Mouse (Mus musculus): ENCODE results near the gene Ankrd31. TPM values are rescaled to one million over a fixed set of nuclear protein-coding genes. Genes with fewer than 3 reads are reported as not detected.
A peak's percentile ranks its signal among the peaks of the same experiment; 100 is the strongest.

The Ankrd31 gene
- polyA plus RNA-seq, 1 experiment from 2014 or later: not detected

GRCm38 (mm10) chr13:96855191-96855590 lies 107.1 kb downstream of the Ankrd31 start:
- H3K27ac ChIP-seq (ENCODE audit: low read depth): no peak overlapping the region
- WGBS: 20% methylated on average over 3 of the region's 3 CpGs
- no peak overlapping the region for H3K9ac ChIP-seq
- H3K9me3 ChIP-seq (ENCODE audit: low read depth, low read length): no peaks in the 10 kb centered on the region
- peak; percentile 81 for TF ChIP-seq CTCF (IDR thresholded peaks at IDR 0.05; ENCODE audit: low read depth)
- no peaks in the 10 kb centered on the region for H3K4me1 ChIP-seq (ENCODE audit: insufficient read depth)
- DNase-seq (peak; percentile 91), ATAC-seq (ENCODE audit: insufficient read depth) (no peak)
- H3K4me2 ChIP-seq: no peak overlapping the region
- no peak overlapping the region for H3K4me3 ChIP-seq (ENCODE audit: low read depth, low read length)
- no peaks in the 10 kb centered on the region for H3K27me3 ChIP-seq (ENCODE audit: insufficient read depth, low read length)
- no peaks in the 10 kb centered on the region for H3K36me3 ChIP-seq (ENCODE audit: insufficient read depth)

DNA sequence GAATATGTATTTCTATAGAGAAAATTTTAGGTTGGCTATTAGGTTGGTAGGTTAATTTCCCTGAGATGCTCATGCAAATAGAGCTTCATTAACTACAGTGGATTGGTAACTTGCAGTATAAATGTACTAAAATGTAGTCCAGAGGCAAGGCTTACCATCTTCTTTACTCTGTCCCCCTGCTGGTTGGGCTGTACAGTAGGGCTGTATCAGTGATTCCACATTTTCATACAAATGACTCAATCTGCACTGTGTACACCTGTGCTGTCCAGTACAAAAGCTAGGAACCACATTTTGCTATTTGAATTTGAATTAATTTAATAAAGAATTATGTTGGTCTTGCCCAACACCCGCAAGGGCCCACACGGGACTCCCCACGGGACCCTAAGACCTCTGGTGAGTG lies 111.1 kb downstream of the Ankrd31 start:
- no peaks in the 10 kb centered on the region for H3K4me1 ChIP-seq (ENCODE audit: insufficient read depth)
- DNase-seq (no peak), ATAC-seq (ENCODE audit: insufficient read depth) (no peak)
- no peak for TF ChIP-seq CTCF (IDR thresholded peaks at IDR 0.05; ENCODE audit: low read depth)
- no peaks in the 10 kb centered on the region for H3K9me3 ChIP-seq (ENCODE audit: low read depth, low read length)
- H3K9ac ChIP-seq: no peak overlapping the region
- 99% methylated on average over 3 of the region's 3 CpGs for WGBS
- H3K4me3 ChIP-seq (ENCODE audit: low read depth, low read length): no peak overlapping the region
- no peaks in the 10 kb centered on the region for H3K27me3 ChIP-seq (ENCODE audit: insufficient read depth, low read length)
- no peaks in the 10 kb centered on the region for H3K36me3 ChIP-seq (ENCODE audit: insufficient read depth)
- H3K27ac ChIP-seq (ENCODE audit: low read depth): no peak overlapping the region
- no peak overlapping the region for H3K4me2 ChIP-seq

DNA sequence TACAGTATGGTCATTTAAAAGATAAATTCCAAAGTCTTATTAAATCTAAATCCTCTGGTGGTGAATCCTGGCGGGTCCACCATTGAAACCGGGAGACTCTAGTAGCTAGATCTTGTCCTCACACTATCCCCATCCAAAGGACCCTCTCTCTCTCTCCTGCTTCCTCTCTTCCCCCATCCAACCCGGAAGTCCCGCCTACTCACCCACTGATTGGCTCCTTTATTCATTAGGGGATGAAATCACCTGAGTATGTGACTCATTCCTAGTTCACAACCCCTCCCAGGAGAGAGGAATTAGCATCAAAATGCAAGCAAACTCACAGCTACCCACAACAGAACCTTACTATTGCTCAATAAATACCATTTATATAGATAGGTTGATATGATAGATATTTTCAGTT lies 122.7 kb downstream of the Ankrd31 start:
- no peak overlapping the region for H3K4me3 ChIP-seq (ENCODE audit: low read depth, low read length)
- no peaks in the 10 kb centered on the region for H3K9me3 ChIP-seq (ENCODE audit: low read depth, low read length)
- no peak overlapping the region for H3K27ac ChIP-seq (ENCODE audit: low read depth)
- TF ChIP-seq CTCF (IDR thresholded peaks at IDR 0.05; ENCODE audit: low read depth): no peak
- H3K36me3 ChIP-seq (ENCODE audit: insufficient read depth): no peaks in the 10 kb centered on the region
- 69% methylated on average over 4 of the region's 4 CpGs for WGBS
- H3K4me1 ChIP-seq (ENCODE audit: insufficient read depth): no peaks in the 10 kb centered on the region
- H3K4me2 ChIP-seq: no peak overlapping the region
- DNase-seq: no peak
- ATAC-seq (ENCODE audit: insufficient read depth): no peak
- no peaks in the 10 kb centered on the region for H3K27me3 ChIP-seq (ENCODE audit: insufficient read depth, low read length)
- H3K9ac ChIP-seq: no peak overlapping the region

DNA sequence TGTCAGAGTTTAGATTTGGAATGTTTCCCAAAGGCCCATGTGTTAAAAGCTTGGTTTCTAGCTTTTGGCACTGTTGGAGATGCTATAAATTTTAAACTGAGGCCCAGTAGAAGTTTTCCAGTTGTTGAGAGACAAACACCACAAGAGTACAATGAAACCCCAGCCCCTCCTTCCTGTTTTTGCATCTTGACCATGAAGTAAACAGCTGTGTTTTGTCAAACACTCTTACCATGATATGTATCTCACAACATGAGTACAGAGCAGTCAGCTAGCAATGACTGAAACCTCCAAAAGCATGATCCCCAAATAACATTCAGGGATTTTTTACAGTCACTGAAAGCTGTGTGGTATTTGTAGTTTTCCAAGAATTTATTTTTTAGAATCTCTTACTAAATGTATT lies 126.0 kb downstream of the Ankrd31 start:
- ATAC-seq (ENCODE audit: insufficient read depth) (peak; percentile 47; the same call in 1 of the 2 replicates), DNase-seq (peak; percentile 60)
- H3K9me3 ChIP-seq (ENCODE audit: low read depth, low read length): no peaks in the 10 kb centered on the region
- H3K36me3 ChIP-seq (ENCODE audit: insufficient read depth): no peaks in the 10 kb centered on the region
- H3K4me1 ChIP-seq (ENCODE audit: insufficient read depth): no peaks in the 10 kb centered on the region
- no peak overlapping the region for H3K27ac ChIP-seq (ENCODE audit: low read depth)
- no peaks in the 10 kb centered on the region for H3K27me3 ChIP-seq (ENCODE audit: insufficient read depth, low read length)
- H3K9ac ChIP-seq: no peak overlapping the region
- H3K4me2 ChIP-seq: no peak overlapping the region
- no peak for TF ChIP-seq CTCF (IDR thresholded peaks at IDR 0.05; ENCODE audit: low read depth)
- H3K4me3 ChIP-seq (ENCODE audit: low read depth, low read length): no peak overlapping the region

- DNase-seq (no peak), ATAC-seq (ENCODE audit: insufficient read depth) (no peak)
- no peak overlapping the region for H3K4me2 ChIP-seq
- no peak overlapping the region for H3K27ac ChIP-seq (ENCODE audit: low read depth)
- no peak overlapping the region for H3K9ac ChIP-seq
- H3K36me3 ChIP-seq (ENCODE audit: insufficient read depth): no peaks in the 10 kb centered on the region
- H3K4me1 ChIP-seq (ENCODE audit: insufficient read depth): no peaks in the 10 kb centered on the region
- no peaks in the 10 kb centered on the region for H3K9me3 ChIP-seq (ENCODE audit: low read depth, low read length)
- WGBS: 62% methylated on average over 12 of the region's 12 CpGs
- no peaks in the 10 kb centered on the region for H3K27me3 ChIP-seq (ENCODE audit: insufficient read depth, low read length)
- no peak overlapping the region for H3K4me3 ChIP-seq (ENCODE audit: low read depth, low read length)
- TF ChIP-seq CTCF (IDR thresholded peaks at IDR 0.05; ENCODE audit: low read depth): no peak
These were observed 130.4 kb downstream of the Ankrd31 start for GRCm38 (mm10) chr13:96878220-96879057.

DNA sequence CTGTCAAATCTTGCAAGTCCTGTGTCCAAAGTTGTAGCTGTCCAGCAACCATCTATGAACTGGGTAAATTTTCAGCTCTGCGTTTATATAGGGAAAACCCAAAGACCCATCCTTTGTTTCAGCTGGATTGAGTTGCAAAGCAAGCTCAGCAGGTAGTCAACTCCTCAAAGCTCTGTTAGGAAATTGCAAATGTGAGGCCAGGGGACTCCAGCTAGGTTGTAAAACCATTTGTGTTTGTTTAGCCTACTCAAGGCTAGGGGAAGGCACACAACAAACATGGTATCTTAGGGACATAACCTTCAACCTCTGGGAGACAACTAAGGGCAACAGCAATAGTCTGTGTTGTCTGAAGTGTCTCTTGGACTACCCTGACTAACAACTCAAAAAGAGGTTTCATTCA lies 136.5 kb downstream of the Ankrd31 start:
- no peak overlapping the region for H3K9ac ChIP-seq
- no peak for TF ChIP-seq CTCF (IDR thresholded peaks at IDR 0.05; ENCODE audit: low read depth)
- ATAC-seq (ENCODE audit: insufficient read depth): no peak
- no peak overlapping the region for H3K4me3 ChIP-seq (ENCODE audit: low read depth, low read length)
- H3K4me1 ChIP-seq (ENCODE audit: insufficient read depth): no peaks in the 10 kb centered on the region
- H3K9me3 ChIP-seq (ENCODE audit: low read depth, low read length): no peaks in the 10 kb centered on the region
- H3K36me3 ChIP-seq (ENCODE audit: insufficient read depth): no peaks in the 10 kb centered on the region
- no peak overlapping the region for H3K4me2 ChIP-seq
- no peak for DNase-seq
- H3K27ac ChIP-seq (ENCODE audit: low read depth): no peak overlapping the region
- WGBS: 61% methylated on average over 1 of the region's 1 CpGs
- no peaks in the 10 kb centered on the region for H3K27me3 ChIP-seq (ENCODE audit: insufficient read depth, low read length)

DNA sequence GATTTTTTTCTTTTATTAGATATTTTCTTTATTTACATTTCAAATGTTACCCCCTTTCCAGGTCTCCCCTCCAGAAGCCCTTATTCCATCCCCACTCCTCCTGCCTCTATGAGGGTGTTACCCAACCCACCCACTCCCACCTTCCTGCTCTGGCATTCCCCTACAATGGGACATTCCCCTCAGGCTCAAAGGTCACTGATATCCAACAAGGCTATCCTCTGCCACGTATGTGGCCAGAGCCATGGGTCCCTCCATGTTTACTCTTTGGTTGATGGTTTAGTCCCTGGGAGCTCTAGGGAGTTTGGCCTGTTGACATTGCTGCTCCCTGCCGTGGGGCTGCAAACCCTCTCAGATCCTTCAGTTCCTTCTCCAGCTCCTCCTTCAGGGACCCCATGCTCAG lies 141.9 kb downstream of the Ankrd31 start:
- H3K27me3 ChIP-seq (ENCODE audit: insufficient read depth, low read length): no peaks in the 10 kb centered on the region
- WGBS: 19% methylated on average over 2 of the region's 2 CpGs
- no peak overlapping the region for H3K9ac ChIP-seq
- H3K36me3 ChIP-seq (ENCODE audit: insufficient read depth): no peaks in the 10 kb centered on the region
- H3K4me1 ChIP-seq (ENCODE audit: insufficient read depth): no peaks in the 10 kb centered on the region
- no peak overlapping the region for H3K27ac ChIP-seq (ENCODE audit: low read depth)
- TF ChIP-seq CTCF (IDR thresholded peaks at IDR 0.05; ENCODE audit: low read depth): no peak
- DNase-seq: no peak
- H3K4me3 ChIP-seq (ENCODE audit: low read depth, low read length): no peak overlapping the region
- no peaks in the 10 kb centered on the region for H3K9me3 ChIP-seq (ENCODE audit: low read depth, low read length)
- H3K4me2 ChIP-seq: no peak overlapping the region
- no peak for ATAC-seq (ENCODE audit: insufficient read depth)

Measured in lung, embryonic 14.5 days (tissue).